Mouse (Mus musculus): ENCODE results near the gene Klf17. TPM values are rescaled to one million over a fixed set of nuclear protein-coding genes. Genes with fewer than 3 reads are reported as not detected.

The Klf17 gene
- total and polyA plus RNA-seq, 3 experiments = not detected

DNA sequence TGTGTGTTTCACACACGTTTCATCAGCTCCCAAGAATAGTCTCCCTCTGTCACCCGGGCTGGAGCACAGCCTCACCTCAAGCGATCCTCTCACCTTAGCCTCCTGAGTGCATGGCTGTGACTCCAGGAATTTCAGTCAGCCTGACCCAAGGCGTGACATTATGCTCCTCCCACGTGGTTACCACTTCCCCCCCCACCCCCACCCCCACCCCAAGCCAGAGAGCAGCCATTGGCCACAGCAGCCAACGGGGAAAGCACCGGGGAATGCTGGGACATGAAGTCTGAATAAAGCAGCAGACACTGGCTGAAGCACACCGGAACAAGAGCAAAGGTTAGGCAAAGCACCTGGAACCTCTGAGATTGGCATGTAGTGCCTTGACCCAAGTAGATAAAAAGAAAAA lies 21.5 kb upstream of the Klf17 start (continued):
- TF ChIP-seq JUN (IDR thresholded peaks at IDR 0.05; ENCODE audit: insufficient read depth, low read depth, low read length) (no peak), KAT2A (IDR thresholded peaks at IDR 0.05; ENCODE audit: insufficient replicate concordance, low read length) (no peak; the same call in 1 of the 2 replicates), SMC3 (IDR thresholded peaks at IDR 0.05; ENCODE audit: low read depth, low read length) (no peak), HCFC1 (IDR thresholded peaks at IDR 0.05; ENCODE audit: low read depth, low read length) (peak; percentile 79), UBTF (IDR thresholded peaks at IDR 0.05; ENCODE audit: low read depth, low read length) (no peak), POLR2AphosphoS2 (IDR thresholded peaks at IDR 0.05; ENCODE audit: low read depth, low read length) (no peak), MYC (IDR thresholded peaks at IDR 0.05; ENCODE audit: low read depth, low read length) (no peak), MAX (IDR thresholded peaks at IDR 0.05; ENCODE audit: low read length) (no peak), ETS1 (conservative IDR thresholded peaks at IDR 0.05; ENCODE audit: low read depth, low read length) (no peak), CTCF (conservative IDR thresholded peaks at IDR 0.05 in 1 of 2, IDR thresholded peaks at IDR 0.05 in 1 of 2; ENCODE audit: low read depth in 2 of 2, low read length in 2 of 2) (no peak), MXI1 (IDR thresholded peaks at IDR 0.05; ENCODE audit: low read depth, low read length) (peak; percentile 25; the same call in 1 of the 2 replicates), ZNF384 (IDR thresholded peaks at IDR 0.05; ENCODE audit: low read depth, low read length) (no peak), CHD1 (IDR thresholded peaks at IDR 0.05; ENCODE audit: low read depth, low read length) (no peak)

DNA sequence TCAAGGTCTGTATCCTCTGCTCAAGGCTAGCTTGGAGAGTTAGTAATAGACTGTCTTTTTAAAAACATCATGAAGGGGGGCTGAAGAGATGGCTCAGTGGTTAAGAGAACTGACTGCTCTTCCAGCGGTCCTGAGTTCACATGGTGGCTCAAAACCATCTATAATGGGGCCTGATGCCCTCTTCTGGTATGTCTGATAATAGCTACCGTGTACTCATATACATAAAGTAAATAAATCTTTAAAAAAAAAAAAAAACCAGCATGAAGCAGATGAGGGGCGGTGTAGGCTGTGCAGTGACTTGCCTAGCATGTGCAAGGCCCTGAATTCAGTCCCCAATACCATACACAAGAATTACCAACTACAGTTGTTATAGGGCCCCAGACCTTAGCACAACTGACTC lies 17.5 kb upstream of the Klf17 start:
- Histone ChIP-seq H3K9ac (ENCODE audit: insufficient read depth, low read depth) (no peak overlapping the region), H3K4me2 (ENCODE audit: insufficient read depth, low read depth, poor library complexity, severe bottlenecking) (no peak overlapping the region), H3K4me1 (ENCODE audit: control insufficient read depth in 1 of 2, insufficient read depth in 2 of 2) (peaks cover 4 to 10% of the 10 kb centered on the region in 2 experiments; a peak in 3 of 4 replicates), H3K36me3 (replicated peaks in 1 of 2; ENCODE audit: control insufficient read depth in 1 of 2, insufficient read depth in 1 of 2, low read length in 1 of 2) (peaks cover 0 to 7% of the 10 kb centered on the region in 2 experiments), H3K9me3 (replicated peaks; ENCODE audit: low read length) (peaks cover 5% of the 10 kb centered on the region), H3K79me2 (replicated peaks; ENCODE audit: control insufficient read depth, extremely low read depth, insufficient read depth, poor library complexity, severe bottlenecking) (no peaks in the 10 kb centered on the region), H3K27me3 (replicated peaks) (no peaks in the 10 kb centered on the region), H3K4me3 (replicated peaks in 1 of 3; ENCODE audit: low read depth in 2 of 3, low read length in 2 of 3, poor library complexity in 1 of 3) (no peak overlapping the region), H3K27ac (ENCODE audit: insufficient read depth, low read depth) (no peak overlapping the region)
- in situ Hi-C loops (cut with MboI; ENCODE audit: low pct_ligation_motif_present, low pct_unique_long_range_greater_than_20kb, low sequenced_read_pairs) = no loop called here
- no peak for DNase-seq (ENCODE audit: extremely low read depth)
- dilution Hi-C loops (cut with MboI; ENCODE audit: extremely low pct_ligation_motif_present, extremely low pct_unique_long_range_greater_than_20kb, low sequenced_read_pairs) = no loop called here
- TF ChIP-seq USF1 (IDR thresholded peaks at IDR 0.05; ENCODE audit: low read depth, low read length) (no peak), JUND (conservative IDR thresholded peaks at IDR 0.05; ENCODE audit: low read depth, low read length) (no peak), MAZ (IDR thresholded peaks at IDR 0.05; ENCODE audit: low read depth, low read length) (no peak), ZNF384 (IDR thresholded peaks at IDR 0.05; ENCODE audit: low read depth, low read length) (peak; percentile 57; the same call in 1 of the 2 replicates), MAX (IDR thresholded peaks at IDR 0.05; ENCODE audit: low read length) (no peak), KAT2A (IDR thresholded peaks at IDR 0.05; ENCODE audit: insufficient replicate concordance, low read length) (no peak), CTCF (conservative IDR thresholded peaks at IDR 0.05 in 1 of 2, IDR thresholded peaks at IDR 0.05 in 1 of 2; ENCODE audit: low read depth in 2 of 2, low read length in 2 of 2) (0 out of 4 replicates have a peak, but pooled peaks of 1 of the 2 experiments have one; percentile 13), NELFE (IDR thresholded peaks at IDR 0.05; ENCODE audit: low read depth, low read length) (no peak)

DNA sequence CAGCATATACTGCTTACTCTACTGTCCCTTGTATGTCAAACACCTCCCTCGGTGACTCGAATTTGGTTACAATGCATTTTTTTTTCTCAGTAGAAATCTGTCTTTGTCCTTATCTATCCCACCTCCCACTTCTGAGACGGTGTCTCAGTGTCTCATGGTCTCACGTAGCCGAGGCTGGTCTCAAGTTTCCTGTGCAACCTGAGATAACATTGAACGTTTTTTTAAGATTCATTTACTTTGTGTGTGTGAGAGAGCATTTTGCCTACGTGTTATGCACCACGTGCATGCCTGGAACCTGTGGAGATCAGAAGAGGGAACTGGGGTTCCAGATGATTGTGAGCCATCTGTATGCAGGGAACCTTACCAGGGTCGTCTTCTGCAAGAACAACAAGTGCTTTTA lies 7.5 kb upstream of the Klf17 start:
- TF ChIP-seq MXI1 (IDR thresholded peaks at IDR 0.05; ENCODE audit: low read depth, low read length) = no peak
- TF ChIP-seq MEF2A (IDR thresholded peaks at IDR 0.05; ENCODE audit: borderline replicate concordance, low read depth, low read length) = no peak
- TF ChIP-seq POLR2A (IDR thresholded peaks at IDR 0.05; ENCODE audit: low read depth, low read length) = no peak
- no peak for TF ChIP-seq USF2 (conservative IDR thresholded peaks at IDR 0.05; ENCODE audit: low read depth, low read length)
- no peak for TF ChIP-seq NRF1 (IDR thresholded peaks at IDR 0.05; ENCODE audit: low read depth, low read length)
- TF ChIP-seq EP300 (IDR thresholded peaks at IDR 0.05; ENCODE audit: low read length) = no peak
- no peak for TF ChIP-seq JUND (conservative IDR thresholded peaks at IDR 0.05; ENCODE audit: low read depth, low read length)
- TF ChIP-seq KAT2A (IDR thresholded peaks at IDR 0.05; ENCODE audit: insufficient replicate concordance, low read length) = no peak
- H3K27ac ChIP-seq (ENCODE audit: insufficient read depth, low read depth) = no peak overlapping the region
- H3K79me2 ChIP-seq (replicated peaks; ENCODE audit: control insufficient read depth, extremely low read depth, insufficient read depth, poor library complexity, severe bottlenecking) = no peaks in the 10 kb centered on the region
- peaks cover 0 to 4% of the 10 kb centered on the region in 2 experiments; a peak in 1 of 4 replicates for H3K4me1 ChIP-seq (ENCODE audit: control insufficient read depth in 1 of 2, insufficient read depth in 2 of 2)
- no peak overlapping the region for H3K4me2 ChIP-seq (ENCODE audit: insufficient read depth, low read depth, poor library complexity, severe bottlenecking)
- H3K36me3 ChIP-seq (replicated peaks in 1 of 2; ENCODE audit: control insufficient read depth in 1 of 2, insufficient read depth in 1 of 2, low read length in 1 of 2) = no peaks in the 10 kb centered on the region
- dilution Hi-C loops (cut with MboI; ENCODE audit: extremely low pct_ligation_motif_present, extremely low pct_unique_long_range_greater_than_20kb, low sequenced_read_pairs) (no loop called here), in situ Hi-C loops (cut with MboI; ENCODE audit: low pct_ligation_motif_present, low pct_unique_long_range_greater_than_20kb, low sequenced_read_pairs) (loop anchor here (10.0 kb wide), 1 partner anchor 58 kb away; no protein-coding TSS in a partner anchor)
- no peak for DNase-seq (ENCODE audit: extremely low read depth)
- H3K4me3 ChIP-seq (replicated peaks in 1 of 3; ENCODE audit: low read depth in 2 of 3, low read length in 2 of 3, poor library complexity in 1 of 3) = no peak overlapping the region
- no peak overlapping the region for H3K9ac ChIP-seq (ENCODE audit: insufficient read depth, low read depth)
- no peaks in the 10 kb centered on the region for H3K27me3 ChIP-seq (replicated peaks)
- no peaks in the 10 kb centered on the region for H3K9me3 ChIP-seq (replicated peaks; ENCODE audit: low read length)

Measured in CH12.LX (cell line).